Mouse (Mus musculus): ENCODE data around the gene Itga7.

DNA sequence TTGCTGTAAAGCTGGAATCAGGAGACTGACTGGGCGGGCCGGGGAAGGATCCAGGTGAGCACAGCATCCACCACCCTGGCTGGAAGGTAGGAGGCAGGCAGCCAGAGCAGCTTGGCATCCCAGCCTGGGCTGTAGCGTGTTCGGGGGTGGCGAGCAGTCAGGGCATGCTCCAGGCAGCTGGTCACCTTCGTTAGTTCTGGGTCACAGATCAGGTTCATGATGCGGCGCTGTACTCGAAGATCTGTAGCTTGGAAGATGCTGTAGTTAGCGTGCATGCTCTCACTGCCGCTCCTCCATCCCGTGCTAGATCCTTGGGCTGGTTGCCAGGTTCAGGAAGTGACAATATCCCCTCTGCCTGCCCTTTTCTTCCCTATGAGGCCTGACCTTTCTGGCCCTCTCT lies 19.9 kb upstream of the Itga7 start:
- no peak for TF ChIP-seq CTCF (IDR thresholded peaks at IDR 0.05; ENCODE audit: low read depth)
- TF ChIP-seq EP300 (optimal IDR thresholded peaks at IDR 0.05): no peak
